Mouse (Mus musculus) G1E (cell line): ENCODE data around the gene Atp6v1c2.

ENCODE experiments used
- CTCF ChIP-seq: IDR thresholded peaks from 2 replicates; pipeline ENCODE4 v1.5.1; 2012; ENCODE audit warnings: low read depth, low read length, inconsistent platforms, mixed read lengths
- GATA1 ChIP-seq: IDR thresholded peaks from 2 replicates; pipeline ENCODE4 v1.6.1; 2012; ENCODE audit warnings: borderline replicate concordance, low read length, inconsistent platforms, mixed read lengths
- GATA2 ChIP-seq: IDR thresholded peaks from 2 replicates; pipeline ENCODE4 v1.6.1; 2012; ENCODE audit warnings: low read depth, low read length, inconsistent platforms, borderline replicate concordance
- POLR2AphosphoS5 ChIP-seq: IDR thresholded peaks from 2 replicates; pipeline ENCODE4 v1.6.1; 2012; ENCODE audit warnings: low read depth, low read length, inconsistent platforms; ENCODE audit not compliant: insufficient replicate concordance

GRCm38 (mm10) chr12:17329259-17329658 lies at the start of gene Atp6v1c2:
- no peak for TF ChIP-seq CTCF
- TF ChIP-seq POLR2AphosphoS5: no peak
- no peak for TF ChIP-seq GATA1
- TF ChIP-seq GATA2: no peak
